Mouse (Mus musculus): ENCODE measurements around the gene Cldn19.
A peak's percentile ranks its signal among the peaks of the same experiment; 100 is the strongest.

Gene Cldn19

GRCm38 (mm10) chr4:119255351-119255750 is at the start of gene Cldn19:
Cldn19 (plus strand) TSS chr4:119255414.
- DNase-seq = no peak

GRCm38 (mm10) chr4:119216667-119217066 is 38.5 kb upstream of the Cldn19 start:
- no peak for DNase-seq

GRCm38 (mm10) chr4:119218169-119218568 is 37.0 kb upstream of the Cldn19 start, which contains the start of gene Tmem269:
Tmem269 (minus strand) TSS chr4:119218217.
- DNase-seq = no peak

- DNase-seq = peak in 1 of 2 experiments; percentile 21
Measured at GRCm38 (mm10) chr4:119223696-119224095, 31.5 kb upstream of the Cldn19 start.

GRCm38 (mm10) chr4:119224534-119224933 is 30.7 kb upstream of the Cldn19 start:
- no peak for DNase-seq

- DNase-seq = no peak
Measured at GRCm38 (mm10) chr4:119225719-119226118, 29.5 kb upstream of the Cldn19 start.

GRCm38 (mm10) chr4:119226751-119227150 is 28.5 kb upstream of the Cldn19 start:
- DNase-seq = no peak

- peak; percentile 98 to 99 for DNase-seq
Measured at GRCm38 (mm10) chr4:119232410-119233255, 22.6 kb upstream of the Cldn19 start, which contains the start of the genes AU022252 and P3h1. AU022252 (minus strand) TSS chr4:119232712. P3h1 (plus strand) TSS chr4:119232915.

- no peak for DNase-seq
Measured at GRCm38 (mm10) chr4:119233256-119233901, 21.8 kb upstream of the Cldn19 start.

GRCm38 (mm10) chr4:119234348-119234747 is 20.9 kb upstream of the Cldn19 start:
- no peak for DNase-seq

- no peak for DNase-seq
Measured at GRCm38 (mm10) chr4:119238661-119239060, 16.6 kb upstream of the Cldn19 start.

GRCm38 (mm10) chr4:119239181-119239682 is 16.0 kb upstream of the Cldn19 start:
- peak in 1 of 2 experiments; percentile 16 for DNase-seq

GRCm38 (mm10) chr4:119241664-119242063 is 13.6 kb upstream of the Cldn19 start:
- DNase-seq = peak in 1 of 2 experiments; percentile 19

- DNase-seq = no peak
Measured at GRCm38 (mm10) chr4:119242571-119242970, 12.6 kb upstream of the Cldn19 start.

- no peak for DNase-seq
Measured at GRCm38 (mm10) chr4:119244468-119245240, 10.6 kb upstream of the Cldn19 start.

GRCm38 (mm10) chr4:119245556-119245955 is 9.7 kb upstream of the Cldn19 start:
- no peak for DNase-seq

- DNase-seq = no peak
Measured at GRCm38 (mm10) chr4:119245961-119246360, 9.3 kb upstream of the Cldn19 start.

- no peak for DNase-seq
Measured at GRCm38 (mm10) chr4:119246688-119247225, 8.5 kb upstream of the Cldn19 start.

GRCm38 (mm10) chr4:119247462-119248235 is 7.6 kb upstream of the Cldn19 start:
- DNase-seq = peak; percentile 36 to 78

GRCm38 (mm10) chr4:119248407-119248965 is 6.7 kb upstream of the Cldn19 start:
- no peak for DNase-seq

Data from spleen, adult 18-20 months (tissue).